Mouse (Mus musculus) cerebellum, adult 2 months (tissue): Measurements from ENCODE around the gene Iffo2.

Experiments
- CTCF ChIP-seq: fragments of 200-500 bp; IDR thresholded peaks from 2 replicates; pipeline ENCODE4 v1.5.1; 2011; ENCODE audit warnings: low read depth, mild to moderate bottlenecking, control low read depth, low read length, moderate library complexity, borderline replicate concordance; ENCODE audit not compliant: insufficient read depth
- POLR2A ChIP-seq: fragments of 200-500 bp; IDR thresholded peaks from 2 replicates; pipeline ENCODE4 v1.6.1; 2011; ENCODE audit warnings: low read length, control low read depth, borderline replicate concordance; ENCODE audit not compliant: insufficient read depth

DNA sequence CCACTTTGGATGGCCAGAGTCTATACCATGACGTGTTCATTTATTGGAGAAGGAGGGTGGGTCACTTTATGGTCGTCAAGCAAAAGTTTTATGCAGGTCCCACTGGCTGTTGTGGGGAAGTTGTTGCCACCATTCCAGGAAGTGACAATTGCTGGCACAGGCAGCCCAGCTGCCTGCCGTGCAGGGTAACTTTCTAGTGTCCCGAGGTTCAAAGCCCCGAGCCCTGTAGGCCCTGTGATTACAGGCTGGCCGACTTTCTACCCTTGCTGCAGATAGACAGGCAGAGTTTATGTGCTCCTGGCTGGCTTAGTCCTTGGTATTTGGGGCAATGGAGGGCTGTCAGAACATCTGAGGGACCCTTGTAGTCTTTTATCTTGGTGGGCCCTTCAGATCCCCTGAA, 49.1 kb downstream of the Iffo2 start:
- TF ChIP-seq POLR2A (no peak), CTCF (no peak)
